ENCODE assay signal across 22 mouse cellular contexts in genomic region chr5:25535566-25535965, GRCm38 (mm10). TPM values are rescaled to one million over a fixed set of nuclear protein-coding genes. Genes with fewer than 3 reads are reported as not detected.
"Had no signal": no experiment of that assay in that cellular context is flagged by ENCODE, and none has a peak within 500 bp of the region (broad histone marks: within the 10 kb centered on the region; RNA-seq: fewer than 3 reads in every experiment).

No protein-coding gene starts in this region.

- H3K27me3 ChIP-seq: lung, embryonic 15.5 days; midbrain, embryonic 13.5 days; midbrain, embryonic 15.5 days; neural tube, embryonic 12.5 days had no signal

- H3K27ac ChIP-seq: lung, embryonic 15.5 days; macrophage; midbrain, embryonic 13.5 days; midbrain, embryonic 15.5 days; neural tube, embryonic 12.5 days had no signal

- H3K36me3 ChIP-seq: lung, embryonic 15.5 days; midbrain, embryonic 13.5 days; midbrain, embryonic 15.5 days; neural tube, embryonic 12.5 days had no signal

- H3K4me2 ChIP-seq: lung, embryonic 15.5 days; midbrain, embryonic 11.5 days; midbrain, embryonic 13.5 days; midbrain, embryonic 15.5 days; neural tube, embryonic 12.5 days had no signal

- ATAC-seq: lung, postnatal 0 days; midbrain, embryonic 13.5 days; midbrain, embryonic 15.5 days had no signal

- H3K9me3 ChIP-seq: lung, embryonic 15.5 days; midbrain, embryonic 13.5 days; midbrain, embryonic 15.5 days; neural tube, embryonic 12.5 days had no signal

- H3K4me1 ChIP-seq: lung, embryonic 15.5 days; midbrain, embryonic 13.5 days; midbrain, embryonic 15.5 days; neural tube, embryonic 12.5 days had no signal

- H3K9ac ChIP-seq: lung, embryonic 15.5 days; midbrain, embryonic 13.5 days; midbrain, embryonic 15.5 days; neural tube, embryonic 12.5 days had no signal

- DNase-seq: lung, adult 2 months; lung, postnatal 14 days; lung, postnatal 36 days; right cerebral cortex, postnatal 14 days; spleen, adult 18-20 months; thymus, adult 18-20 months; thymus, postnatal 14 days; thymus, postnatal 36 days had no signal

- H3K4me3 ChIP-seq: lung, embryonic 15.5 days; megakaryocyte, embryonic 14.5 days; midbrain, embryonic 13.5 days; midbrain, embryonic 15.5 days; neural tube, embryonic 12.5 days had no signal

RNA-seq across cellular contexts. Expression of gene Cct8l1, which starts 19.7 kb away (rescaled TPM):
- total RNA-seq: megakaryocyte progenitor cell, adult 5-6 weeks; midbrain, postnatal 0 days; monocyte, adult 5-6 weeks; neutrophil, adult 5-6 weeks had no signal
- polyA plus RNA-seq: lung, adult 2 months; lung, embryonic 15.5 days; lung, postnatal 0 days; macrophage; midbrain, embryonic 11.5 days; midbrain, embryonic 15.5 days; midbrain, postnatal 0 days; neural tube, embryonic 14.5 days; stomach, embryonic 14.5 days had no signal
